Mouse (Mus musculus): ENCODE measurements around the gene Sqstm1.
A peak's percentile ranks its signal among the peaks of the same experiment; 100 is the strongest.

GRCm38 (mm10) chr11:50162338-50163050 lies 48.1 kb downstream of the Sqstm1 start:
- TF ChIP-seq CTCF (conservative IDR thresholded peaks at IDR 0.05 in 1 of 2, IDR thresholded peaks at IDR 0.05 in 1 of 2; ENCODE audit: low read depth in 2 of 2, low read length in 2 of 2) (no peak), IRF4 (IDR thresholded peaks at IDR 0.05; ENCODE audit: low read depth, low read length) (peak; percentile 48), ETS1 (conservative IDR thresholded peaks at IDR 0.05; ENCODE audit: low read depth, low read length) (peak; percentile 48), BHLHE40 (IDR thresholded peaks at IDR 0.05; ENCODE audit: low read depth, low read length) (peak; percentile 82), EP300 (IDR thresholded peaks at IDR 0.05; ENCODE audit: low read length) (peak; percentile 75), POLR2AphosphoS2 (IDR thresholded peaks at IDR 0.05; ENCODE audit: low read depth, low read length) (no peak), HCFC1 (IDR thresholded peaks at IDR 0.05; ENCODE audit: low read depth, low read length) (no peak; the same call in 1 of the 2 replicates), CHD2 (IDR thresholded peaks at IDR 0.05; ENCODE audit: low read length) (0 out of 2 replicates have a peak, but pooled peaks have one; percentile 13)
